Mouse (Mus musculus) hindbrain, embryonic 11.5 days (tissue): ENCODE results near the gene Gm48552. TPM values are rescaled to one million over a fixed set of nuclear protein-coding genes. Genes with fewer than 3 reads are reported as not detected.

Source experiments
- ATAC-seq: fragments of 200-750 bp; cut with Nextera tagmentation; 2 replicates; pipeline ENCODE4 v1.8.0; 2017; ENCODE audit warnings: mild to moderate bottlenecking, moderate TSS enrichment, moderate library complexity; ENCODE audit not compliant: low FRiP score
- DNase-seq: peaks from one replicate; pipeline ENCODE4 v3.0.0-alpha.2; 2015; ENCODE audit warnings: low spot score
- H3K27ac ChIP-seq: fragments of 300-500 bp; sonication (generic); 2 replicates; pipeline ENCODE4 v1.5.1; 2014; ENCODE audit warnings: mild to moderate bottlenecking, low read depth, low read length
- H3K27me3 ChIP-seq: fragments of 300-500 bp; sonication (generic); 2 replicates; pipeline ENCODE4 v1.6.1; 2014; ENCODE audit warnings: mild to moderate bottlenecking, low read length, moderate library complexity, mixed read lengths; ENCODE audit not compliant: control insufficient read depth, insufficient read depth
- H3K36me3 ChIP-seq: fragments of 300-500 bp; sonication (generic); 2 replicates; pipeline ENCODE4 v1.6.1; 2014; ENCODE audit warnings: mild to moderate bottlenecking, low read length, moderate library complexity, mixed read lengths; ENCODE audit not compliant: control insufficient read depth, insufficient read depth
- H3K4me1 ChIP-seq: fragments of 300-500 bp; sonication (generic); replicated peaks from 2 replicates; pipeline ENCODE4 v1.6.1; 2014; ENCODE audit warnings: low read length, mixed read lengths; ENCODE audit not compliant: control insufficient read depth, insufficient read depth
- H3K4me2 ChIP-seq: fragments of 300-500 bp; sonication (generic); replicated peaks from 2 replicates; pipeline ENCODE4 v1.6.1; 2014; ENCODE audit warnings: mild to moderate bottlenecking, low read depth, low read length
- H3K4me3 ChIP-seq: fragments of 300-500 bp; sonication (generic); 2 replicates; pipeline ENCODE4 v1.5.1; 2014; ENCODE audit warnings: low read depth, low read length
- H3K9ac ChIP-seq: fragments of 300-500 bp; sonication (generic); 2 replicates; pipeline ENCODE4 v1.6.1; 2014; ENCODE audit warnings: low read depth, low read length
- H3K9me3 ChIP-seq: fragments of 300-500 bp; sonication (generic); 2 replicates; pipeline ENCODE4 v1.6.1; 2016; ENCODE audit warnings: low read length; ENCODE audit not compliant: control insufficient read depth
- WGBS: fragments of 180-500 bp; shearing (Covaris S2); extraction: QIAGEN DNeasy Blood & Tissue Kit; methylation state at CpG from one replicate; pipeline ENCODE4 v1.1.7; 2014; 5-methylcytosine and 5-hydroxymethylcytosine counted together
- polyA plus RNA-seq: library from polyadenylated mRNA; unstranded; fragments of >200 nt; fragmentation: Nextera tagmentation; extraction: Ambion mirVana; gene quantifications from 2 replicates; pipeline ENCODE4 v1.2.1, GENCODE M21; 2014

The Gm48552 gene
- polyA plus RNA-seq, 1 experiment from 2014 or later = 0.49 TPM

DNA sequence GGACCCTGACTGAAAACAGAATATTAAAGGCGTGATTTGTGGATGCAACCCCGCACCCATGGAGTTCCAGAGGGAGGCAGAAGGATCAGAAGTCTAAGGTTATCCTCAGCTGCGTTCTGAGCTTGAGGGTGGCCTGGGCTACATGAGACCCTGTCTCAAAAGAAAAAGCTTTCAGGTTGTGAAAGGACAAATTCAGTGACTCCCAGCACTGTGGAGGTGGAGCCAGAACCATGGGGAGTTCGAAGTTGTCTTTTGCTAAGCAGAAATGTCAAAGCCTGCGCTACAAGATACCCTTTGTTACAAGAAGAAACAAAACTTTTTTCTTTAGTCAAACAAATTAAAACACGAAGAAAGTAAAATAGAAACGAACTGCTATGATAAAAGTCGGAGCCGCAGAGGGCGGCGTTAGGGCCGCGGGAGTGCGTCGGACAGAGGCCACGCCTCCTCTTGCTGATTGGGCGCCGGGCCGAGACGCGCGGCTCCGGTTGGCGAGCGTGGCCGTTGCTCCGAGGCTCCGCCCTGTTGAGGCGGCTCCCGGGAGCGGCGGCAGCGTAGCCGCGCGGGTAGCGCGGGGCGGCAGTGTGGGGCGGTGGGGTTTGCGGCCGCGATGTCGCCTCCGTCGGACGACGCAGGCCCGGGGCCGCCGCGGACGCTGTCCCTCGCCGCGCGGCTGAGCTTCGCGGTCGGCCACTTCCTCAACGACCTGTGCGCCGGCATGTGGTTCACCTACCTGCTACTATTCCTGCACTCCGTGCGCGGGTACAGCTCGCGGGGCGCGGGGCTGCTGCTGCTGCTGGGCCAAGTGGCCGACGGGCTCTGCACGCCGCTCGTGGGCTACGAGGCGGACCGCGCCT, 31.6 kb upstream of the Gm48552 start, which contains the start of gene Mfsd12:
TSS of gene Mfsd12 (plus strand) at position 501 of the 854 bp plus-strand sequence.
- no peak within 1 kb of the TSS for H3K27ac ChIP-seq

DNA sequence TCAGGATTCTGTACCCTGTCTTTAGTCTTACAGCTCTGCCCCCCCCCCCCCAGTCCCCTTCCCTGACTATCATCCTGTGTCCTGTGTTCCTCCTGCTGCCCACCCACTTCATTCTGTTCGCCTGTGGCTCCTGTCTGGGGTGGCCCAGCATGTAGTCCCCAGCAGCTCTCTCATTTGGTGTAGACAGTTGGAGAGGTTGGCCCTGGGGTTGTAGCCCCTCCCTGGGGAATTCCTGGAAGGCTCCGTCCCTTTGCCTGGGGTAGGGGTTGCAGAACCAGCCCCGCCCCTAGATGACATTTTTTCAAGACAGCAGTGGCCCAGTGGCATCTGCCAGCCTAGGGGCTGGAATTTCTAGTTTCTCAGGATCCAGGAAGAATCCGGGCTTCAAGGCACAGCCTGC, 30.6 kb upstream of the Gm48552 start:
- peaks cover 9% of the 10 kb centered on the region; the same call in 1 of the 2 replicates for H3K4me1 ChIP-seq
- WGBS = 19% methylated on average over 4 of the region's 4 CpGs

More for the DNA sequence above, 31.6 kb upstream of the Gm48552 start, which contains the start of gene Mfsd12:
- H3K4me2 ChIP-seq = peak within 1 kb of the TSS; percentile 99
- H3K4me3 ChIP-seq = peak within 1 kb of the TSS; percentile 70
- H3K27me3 ChIP-seq = no peaks in the 10 kb centered on the region; the same call in 1 of the 2 replicates
- H3K36me3 ChIP-seq = no peaks in the 10 kb centered on the region
- peak; percentile 90 for ATAC-seq
- peak within 1 kb of the TSS; percentile 74 for H3K9ac ChIP-seq
- 2% methylated on average over 56 of the region's 79 CpGs for WGBS
- H3K4me1 ChIP-seq = peaks cover 9% of the 10 kb centered on the region; the same call in 1 of the 2 replicates
- DNase-seq = peak; percentile 90
- no peaks in the 10 kb centered on the region for H3K9me3 ChIP-seq

GRCm38 (mm10) chr10:81358841-81359240, 30.0 kb upstream of the Gm48552 start:
- no peak overlapping the region for H3K4me2 ChIP-seq
- H3K9me3 ChIP-seq = no peaks in the 10 kb centered on the region
- H3K27ac ChIP-seq = no peak overlapping the region
- WGBS = 80% methylated on average over 1 of the region's 1 CpGs
- no peak overlapping the region for H3K4me3 ChIP-seq
- H3K9ac ChIP-seq = no peak overlapping the region
- ATAC-seq (no peak), DNase-seq (no peak)
- H3K27me3 ChIP-seq = peaks cover 13% of the 10 kb centered on the region
- H3K36me3 ChIP-seq = no peaks in the 10 kb centered on the region
- H3K4me1 ChIP-seq = peaks cover 14% of the 10 kb centered on the region

More for the DNA sequence above, 30.6 kb upstream of the Gm48552 start:
- peak overlapping the region; percentile 74 for H3K9ac ChIP-seq
- H3K9me3 ChIP-seq = no peaks in the 10 kb centered on the region
- H3K4me2 ChIP-seq = peak overlapping the region; percentile 99
- no peak for ATAC-seq
- H3K27ac ChIP-seq = no peak overlapping the region
- peak overlapping the region; percentile 70 for H3K4me3 ChIP-seq
- no peak for DNase-seq
- peaks cover 7% of the 10 kb centered on the region for H3K27me3 ChIP-seq
- no peaks in the 10 kb centered on the region for H3K36me3 ChIP-seq

DNA sequence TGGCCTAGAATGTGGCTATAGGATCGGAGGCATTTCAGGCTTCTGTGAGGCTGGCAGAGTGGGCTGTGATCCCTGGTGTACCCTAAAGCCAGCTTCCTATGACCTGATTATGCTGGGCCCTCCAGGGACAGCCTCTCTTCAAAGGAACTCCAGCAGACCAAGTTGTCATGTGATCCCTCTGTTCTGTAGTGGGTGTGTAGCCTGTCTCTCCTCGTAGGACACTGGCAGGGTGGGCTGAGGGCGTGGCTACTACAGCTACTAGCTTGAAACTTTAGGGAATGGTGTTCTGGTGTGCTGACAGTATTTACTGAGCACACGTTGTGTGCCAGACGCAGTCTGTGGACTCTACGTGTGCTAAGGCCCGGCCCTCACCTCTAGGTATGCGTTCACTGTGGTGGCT, 28.1 kb upstream of the Gm48552 start:
- no peak overlapping the region for H3K9ac ChIP-seq
- no peak for ATAC-seq

GRCm38 (mm10) chr10:81362336-81362949, 26.4 kb upstream of the Gm48552 start:
- H3K27ac ChIP-seq = no peak overlapping the region
- peaks cover 33% of the 10 kb centered on the region for H3K4me1 ChIP-seq
- 79% methylated on average over 12 of the region's 12 CpGs for WGBS
- 0 out of 2 replicates have a peak, but pooled peaks cover 2% of the 10 kb centered on the region for H3K36me3 ChIP-seq
- H3K9ac ChIP-seq = no peak overlapping the region
- no peak overlapping the region for H3K4me3 ChIP-seq
- H3K27me3 ChIP-seq = peaks cover 19% of the 10 kb centered on the region
- ATAC-seq (no peak), DNase-seq (no peak)
- no peaks in the 10 kb centered on the region for H3K9me3 ChIP-seq
- 0 out of 2 replicates have a peak overlapping the region, but pooled peaks have one; percentile 5 for H3K4me2 ChIP-seq

More for the DNA sequence above, 28.1 kb upstream of the Gm48552 start:
- H3K4me2 ChIP-seq = no peak overlapping the region
- peaks cover 31% of the 10 kb centered on the region for H3K4me1 ChIP-seq
- H3K9me3 ChIP-seq = no peaks in the 10 kb centered on the region
- H3K27me3 ChIP-seq = peaks cover 19% of the 10 kb centered on the region
- no peak for DNase-seq
- H3K27ac ChIP-seq = no peak overlapping the region; the same call in 1 of the 2 replicates
- WGBS = 68% methylated on average over 8 of the region's 8 CpGs
- H3K36me3 ChIP-seq = no peaks in the 10 kb centered on the region
- no peak overlapping the region for H3K4me3 ChIP-seq

DNA sequence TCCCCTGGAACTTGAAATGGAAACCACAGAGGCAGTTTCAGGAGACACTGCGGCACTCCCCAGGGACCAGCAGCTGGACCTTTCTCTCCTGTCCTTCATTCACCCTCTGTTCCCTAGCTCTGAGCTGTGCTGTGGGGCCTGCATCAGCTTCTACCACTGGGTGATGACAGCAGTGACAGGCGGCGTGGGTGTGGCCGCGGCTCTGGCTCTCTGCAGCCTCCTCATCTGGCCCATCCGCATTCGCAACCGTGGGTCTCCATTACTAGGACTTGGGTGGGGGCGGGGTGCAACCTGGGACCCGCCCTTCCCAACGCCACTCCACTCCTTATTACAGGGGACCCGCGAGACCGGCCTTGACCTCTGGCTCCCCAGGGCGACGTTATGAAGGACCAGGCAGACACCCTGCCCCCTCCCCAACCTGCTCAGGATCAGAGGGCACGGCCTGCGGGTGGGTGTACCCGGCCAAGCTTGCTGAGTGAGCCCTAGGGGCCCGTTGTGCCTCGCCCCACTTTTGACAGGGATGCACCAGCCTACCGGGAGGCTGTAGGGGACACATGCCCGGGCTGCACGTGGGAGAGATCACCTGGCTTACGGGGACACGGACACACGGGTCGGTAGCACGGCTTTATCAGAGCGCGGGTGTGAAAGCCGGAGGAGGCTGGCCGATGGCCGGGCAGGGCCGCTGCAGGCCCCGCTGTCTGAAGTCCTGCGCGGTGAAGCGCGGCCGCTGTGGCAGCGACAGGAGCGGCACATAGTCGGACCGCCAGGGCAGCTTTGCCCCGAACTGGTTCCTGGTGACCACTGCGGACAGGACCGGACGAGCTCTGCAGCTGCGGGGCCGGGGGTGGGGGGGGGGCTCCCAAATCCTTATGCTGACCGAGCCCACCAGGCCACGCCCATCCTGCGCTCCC, 25.1 kb upstream of the Gm48552 start:
- ATAC-seq (no peak), DNase-seq (peak; percentile 38)
- Histone ChIP-seq H3K4me1 (peaks cover 28% of the 10 kb centered on the region), H3K4me3 (peak overlapping the region; percentile 30), H3K27ac (no peak overlapping the region), H3K9ac (peak overlapping the region; percentile 44), H3K36me3 (peaks cover 13% of the 10 kb centered on the region), H3K27me3 (peaks cover 19% of the 10 kb centered on the region), H3K9me3 (no peaks in the 10 kb centered on the region), H3K4me2 (peak overlapping the region; percentile 45)
- WGBS = 9% methylated on average over 47 of the region's 54 CpGs

DNA sequence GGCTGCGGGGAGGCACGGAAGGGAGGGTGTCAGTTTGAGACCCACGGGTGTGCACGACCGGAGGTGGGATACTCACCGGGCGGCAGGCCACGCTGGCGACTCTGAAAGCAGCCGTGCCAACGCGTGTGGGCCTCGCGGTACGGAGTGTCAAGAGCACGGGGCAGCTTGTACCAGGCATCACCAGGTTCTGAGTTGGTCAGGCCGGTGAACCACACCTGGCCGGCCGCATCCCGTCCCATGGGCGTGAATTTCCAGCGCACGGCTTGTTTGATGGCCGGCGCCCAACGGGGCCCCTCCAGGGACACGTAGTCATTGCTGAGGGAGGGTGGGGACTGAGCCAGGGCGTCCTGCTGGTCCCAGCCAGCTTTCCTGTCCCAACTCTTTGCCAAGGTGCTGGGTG, 24.1 kb upstream of the Gm48552 start:
- H3K36me3 ChIP-seq = peaks cover 19% of the 10 kb centered on the region
- DNase-seq (peak; percentile 41), ATAC-seq (no peak)
- WGBS = 10% methylated on average over 28 of the region's 28 CpGs
- H3K4me1 ChIP-seq = peaks cover 28% of the 10 kb centered on the region
- H3K9ac ChIP-seq = peak overlapping the region; percentile 44
- peaks cover 19% of the 10 kb centered on the region for H3K27me3 ChIP-seq
- H3K9me3 ChIP-seq = no peaks in the 10 kb centered on the region
- no peak overlapping the region for H3K4me3 ChIP-seq
- H3K27ac ChIP-seq = no peak overlapping the region
- H3K4me2 ChIP-seq = peak overlapping the region; percentile 45

GRCm38 (mm10) chr10:81365073-81365472, 23.7 kb upstream of the Gm48552 start:
- no peak overlapping the region for H3K27ac ChIP-seq
- 36% methylated on average over 4 of the region's 4 CpGs for WGBS
- no peaks in the 10 kb centered on the region for H3K9me3 ChIP-seq
- H3K4me1 ChIP-seq = peaks cover 28% of the 10 kb centered on the region
- H3K27me3 ChIP-seq = peaks cover 19% of the 10 kb centered on the region
- ATAC-seq (peak; percentile 18), DNase-seq (no peak)
- H3K9ac ChIP-seq = no peak overlapping the region
- no peak overlapping the region for H3K4me3 ChIP-seq
- H3K36me3 ChIP-seq = peaks cover 22% of the 10 kb centered on the region
- 0 out of 2 replicates have a peak overlapping the region, but pooled peaks have one; percentile 3 for H3K4me2 ChIP-seq
